Mouse (Mus musculus): Measurements from ENCODE around the gene Ptpre. TPM values are rescaled to one million over a fixed set of nuclear protein-coding genes. Genes with fewer than 3 reads are reported as not detected.

Gene Ptpre
- polyA plus RNA-seq, 1 experiment from 2014 or later = 2.8 TPM

DNA sequence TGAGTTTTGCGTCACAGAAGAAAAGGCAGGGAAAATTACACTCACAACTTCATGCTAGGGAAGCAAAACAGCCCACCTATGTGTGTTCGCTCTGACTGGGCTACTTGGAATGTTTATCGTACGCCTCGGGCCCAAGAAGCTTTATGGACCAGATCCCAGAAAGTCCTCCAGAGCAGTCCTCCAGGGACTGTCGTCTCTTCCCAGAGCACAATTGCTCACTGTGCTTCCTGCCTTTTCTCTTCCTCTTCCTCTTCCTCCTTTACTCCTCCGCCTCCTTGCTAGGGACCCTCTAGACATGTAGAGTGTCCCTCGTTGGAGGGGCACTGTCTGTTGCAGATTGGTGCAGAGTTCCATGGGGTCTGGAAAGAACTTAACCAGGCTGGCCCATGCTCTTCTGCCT, 111.5 kb downstream of the Ptpre start:
- Histone ChIP-seq H3K4me3 (replicated peaks) (no peak overlapping the region), H3K4me2 (no peak overlapping the region), H3K27ac (replicated peaks) (no peak overlapping the region), H3K27me3 (no peaks in the 10 kb centered on the region), H3K4me1 (replicated peaks) (peaks cover 3% of the 10 kb centered on the region; the same call in 1 of the 2 replicates), H3K9me3 (replicated peaks) (no peaks in the 10 kb centered on the region), H3K9ac (no peak overlapping the region), H3K36me3 (replicated peaks) (peaks cover 6% of the 10 kb centered on the region; the same call in 1 of the 2 replicates)
- WGBS (ENCODE audit: insufficient replicate concordance) = 72% methylated on average over 8 of the region's 8 CpGs
- ATAC-seq (ENCODE audit: insufficient read depth) = no peak

DNA sequence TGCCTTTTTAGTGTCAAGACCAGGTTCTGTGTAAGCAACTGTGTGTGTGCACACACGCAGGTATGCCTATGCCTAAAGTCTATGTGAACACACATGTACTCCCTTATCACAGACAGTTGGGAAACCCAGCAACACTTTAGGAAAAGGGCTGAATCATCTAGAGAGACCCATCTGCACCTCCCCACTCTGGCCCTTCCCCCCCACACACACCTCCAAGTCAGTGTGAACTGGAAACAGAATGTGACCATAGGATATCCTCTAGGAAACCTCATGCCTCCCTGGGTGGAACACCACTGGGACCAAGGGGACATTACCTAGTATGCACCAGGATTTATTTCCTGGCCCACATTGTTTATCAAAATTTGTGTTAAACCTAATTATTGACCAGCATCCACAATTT, 112.0 kb downstream of the Ptpre start:
- no peak overlapping the region for H3K27ac ChIP-seq (replicated peaks)
- H3K9me3 ChIP-seq (replicated peaks) = no peaks in the 10 kb centered on the region
- H3K36me3 ChIP-seq (replicated peaks) = peaks cover 6% of the 10 kb centered on the region; the same call in 1 of the 2 replicates
- ATAC-seq (ENCODE audit: insufficient read depth) = no peak
- H3K4me3 ChIP-seq (replicated peaks) = no peak overlapping the region
- H3K4me2 ChIP-seq = no peak overlapping the region
- peaks cover 3% of the 10 kb centered on the region; the same call in 1 of the 2 replicates for H3K4me1 ChIP-seq (replicated peaks)
- H3K9ac ChIP-seq = no peak overlapping the region
- 44% methylated on average over 1 of the region's 1 CpGs for WGBS (ENCODE audit: insufficient replicate concordance)
- no peaks in the 10 kb centered on the region for H3K27me3 ChIP-seq

DNA sequence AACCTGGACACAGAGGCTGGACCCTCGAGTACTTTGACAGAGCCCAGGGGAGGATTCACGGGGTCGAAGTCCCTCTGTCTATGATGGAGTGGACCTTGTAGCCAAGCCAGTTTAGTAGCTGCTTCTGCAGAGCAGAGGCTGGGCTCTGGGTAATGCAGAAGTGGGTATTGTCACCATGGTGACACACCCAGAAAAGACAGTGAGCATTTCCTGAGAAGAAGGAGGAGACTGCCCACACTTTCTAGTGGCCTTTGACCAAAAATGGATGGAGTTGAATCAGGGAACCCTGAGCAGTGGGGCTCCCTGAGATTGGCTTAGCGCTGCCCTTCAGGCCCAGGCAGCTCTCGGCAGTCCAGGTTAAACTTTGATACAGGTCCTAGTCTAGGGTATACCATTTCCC, 112.8 kb downstream of the Ptpre start:
- Histone ChIP-seq H3K4me3 (replicated peaks) (no peak overlapping the region), H3K27ac (replicated peaks) (no peak overlapping the region), H3K36me3 (replicated peaks) (peaks cover 6% of the 10 kb centered on the region; the same call in 1 of the 2 replicates), H3K9me3 (replicated peaks) (no peaks in the 10 kb centered on the region), H3K4me2 (peak overlapping the region; percentile 13; the same call in 1 of the 2 replicates), H3K27me3 (no peaks in the 10 kb centered on the region), H3K4me1 (replicated peaks) (peaks cover 3% of the 10 kb centered on the region; the same call in 1 of the 2 replicates), H3K9ac (no peak overlapping the region)
- WGBS (ENCODE audit: insufficient replicate concordance) = 59% methylated on average over 5 of the region's 5 CpGs
- no peak for ATAC-seq (ENCODE audit: insufficient read depth)

DNA sequence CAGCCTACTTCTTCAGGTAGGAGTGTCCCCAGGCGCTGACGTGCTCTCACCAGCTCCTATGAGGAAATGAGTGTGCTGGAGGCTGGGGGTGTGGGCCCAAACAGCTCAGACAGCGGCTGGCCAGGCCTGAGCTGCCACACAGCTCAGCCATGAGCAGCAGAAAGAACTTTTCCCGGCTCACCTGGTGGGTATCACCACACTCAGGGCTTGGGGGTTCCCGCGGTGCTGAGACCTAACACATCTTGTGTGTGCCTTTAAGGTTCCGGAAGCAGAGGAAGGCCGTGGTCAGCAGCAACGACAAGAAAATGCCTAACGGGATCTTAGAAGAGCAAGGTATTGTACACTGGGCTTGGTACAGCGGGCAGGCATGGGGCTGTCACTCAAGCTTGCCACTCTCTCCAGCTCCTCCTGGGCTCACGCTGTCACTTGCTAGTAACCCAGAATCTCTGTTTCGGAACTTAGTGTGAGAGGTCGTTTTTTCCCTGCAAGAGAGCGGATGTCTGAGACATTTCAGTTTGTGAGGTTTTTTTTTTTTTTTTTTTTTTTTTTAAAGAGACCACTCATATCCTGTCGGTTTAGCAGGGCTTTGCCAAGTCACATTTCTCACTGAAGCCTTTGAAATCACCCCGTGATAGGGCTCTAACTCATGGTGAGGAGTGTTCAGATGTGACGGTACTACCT, 114.7 kb downstream of the Ptpre start:
- peaks cover 6% of the 10 kb centered on the region; the same call in 1 of the 2 replicates for H3K36me3 ChIP-seq (replicated peaks)
- 36% methylated on average over 18 of the region's 18 CpGs for whole genome bisulfite sequencing (ENCODE audit: insufficient replicate concordance)

DNA sequence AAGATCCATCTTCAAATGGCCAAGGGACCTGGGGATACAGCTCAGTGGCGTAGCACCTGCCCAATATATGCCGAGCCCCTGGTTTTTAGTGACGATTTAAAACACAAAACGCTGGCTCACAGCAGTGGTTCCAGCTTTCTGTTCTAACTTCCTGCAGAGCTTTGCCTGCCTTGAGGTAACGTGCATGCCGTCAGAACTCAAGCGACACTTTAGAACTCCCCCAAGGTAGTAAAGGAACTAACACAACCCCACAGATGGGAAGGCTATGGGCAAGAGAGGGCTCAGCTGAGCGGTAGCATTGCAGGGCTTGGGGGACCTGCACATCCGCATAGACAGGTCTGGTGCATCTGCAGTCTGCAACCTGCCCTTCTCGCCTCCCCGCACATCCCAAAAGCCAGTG, 115.5 kb downstream of the Ptpre start:
- H3K36me3 ChIP-seq (replicated peaks) = peaks cover 6% of the 10 kb centered on the region; the same call in 1 of the 2 replicates
- H3K9me3 ChIP-seq (replicated peaks) = no peaks in the 10 kb centered on the region
- WGBS (ENCODE audit: insufficient replicate concordance) = 68% methylated on average over 11 of the region's 11 CpGs
- peak overlapping the region; percentile 39 for H3K4me2 ChIP-seq
- H3K27me3 ChIP-seq = no peaks in the 10 kb centered on the region
- H3K9ac ChIP-seq = no peak overlapping the region
- peaks cover 7% of the 10 kb centered on the region; the same call in 1 of the 2 replicates for H3K4me1 ChIP-seq (replicated peaks)
- H3K4me3 ChIP-seq (replicated peaks) = peak overlapping the region; percentile 35; the same call in 1 of the 2 replicates
- peak overlapping the region; percentile 29; the same call in 1 of the 2 replicates for H3K27ac ChIP-seq (replicated peaks)
- no peak for ATAC-seq (ENCODE audit: insufficient read depth)

More for the DNA sequence above, 114.7 kb downstream of the Ptpre start:
- Histone ChIP-seq H3K4me1 (replicated peaks) (peaks cover 7% of the 10 kb centered on the region; the same call in 1 of the 2 replicates), H3K9ac (no peak overlapping the region), H3K9me3 (replicated peaks) (no peaks in the 10 kb centered on the region), H3K27me3 (no peaks in the 10 kb centered on the region), H3K27ac (replicated peaks) (peak overlapping the region; percentile 29; the same call in 1 of the 2 replicates), H3K4me3 (replicated peaks) (peak overlapping the region; percentile 35), H3K4me2 (peak overlapping the region; percentile 39)
- ATAC-seq (ENCODE audit: insufficient read depth) = no peak

DNA sequence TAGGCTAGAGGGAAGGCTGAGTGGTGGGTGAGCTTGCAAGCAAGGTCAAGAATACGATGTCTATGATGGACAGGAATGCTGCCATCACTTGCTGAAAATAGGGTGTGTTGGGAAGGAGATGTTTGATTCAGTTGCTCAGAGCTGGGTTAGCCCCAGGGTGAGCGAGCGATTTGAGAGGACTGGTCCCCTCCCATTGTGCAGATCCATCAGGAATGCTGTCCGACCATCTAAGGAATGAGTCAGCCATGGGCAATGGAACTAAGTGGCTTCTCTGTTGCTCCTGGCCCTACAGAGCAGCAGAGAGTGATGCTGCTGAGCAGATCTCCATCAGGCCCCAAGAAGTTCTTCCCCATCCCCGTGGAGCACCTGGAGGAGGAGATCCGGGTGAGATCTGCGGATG, 116.3 kb downstream of the Ptpre start:
- Histone ChIP-seq H3K4me3 (replicated peaks) (no peak overlapping the region), H3K27ac (replicated peaks) (no peak overlapping the region), H3K36me3 (replicated peaks) (no peaks in the 10 kb centered on the region), H3K4me1 (replicated peaks) (peaks cover 7% of the 10 kb centered on the region; the same call in 1 of the 2 replicates), H3K4me2 (peak overlapping the region; percentile 39; the same call in 1 of the 2 replicates), H3K9me3 (replicated peaks) (no peaks in the 10 kb centered on the region), H3K27me3 (no peaks in the 10 kb centered on the region), H3K9ac (no peak overlapping the region)
- WGBS (ENCODE audit: insufficient replicate concordance) = 72% methylated on average over 7 of the region's 7 CpGs
- ATAC-seq (ENCODE audit: insufficient read depth) = no peak

DNA sequence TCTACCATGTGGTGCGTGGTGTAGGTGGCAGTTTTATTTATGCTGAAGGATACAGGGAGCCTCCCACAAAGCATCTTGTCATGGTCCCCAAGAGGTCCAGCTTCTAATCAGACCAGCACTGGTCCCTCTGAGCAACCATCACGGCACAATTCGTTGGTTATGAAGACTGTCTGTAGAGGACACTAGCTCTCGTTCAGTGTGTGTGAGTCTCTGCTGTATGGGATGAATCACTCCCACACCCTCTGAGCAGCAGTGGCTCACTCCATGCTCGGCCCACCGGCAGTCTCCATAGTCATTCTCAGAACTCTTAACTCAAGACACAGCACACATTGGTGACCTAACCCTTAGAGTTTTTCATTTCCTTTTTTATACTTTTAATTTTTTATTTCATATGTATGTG, 117.0 kb downstream of the Ptpre start:
- H3K4me3 ChIP-seq (replicated peaks) = no peak overlapping the region
- H3K4me2 ChIP-seq = no peak overlapping the region; the same call in 1 of the 2 replicates
- H3K9me3 ChIP-seq (replicated peaks) = no peaks in the 10 kb centered on the region
- H3K36me3 ChIP-seq (replicated peaks) = no peaks in the 10 kb centered on the region
- 67% methylated on average over 6 of the region's 6 CpGs for WGBS (ENCODE audit: insufficient replicate concordance)
- no peak overlapping the region for H3K27ac ChIP-seq (replicated peaks)
- H3K9ac ChIP-seq = no peak overlapping the region
- H3K4me1 ChIP-seq (replicated peaks) = 0 out of 2 replicates have a peak, but pooled peaks cover 10% of the 10 kb centered on the region
- ATAC-seq (ENCODE audit: insufficient read depth) = no peak
- no peaks in the 10 kb centered on the region for H3K27me3 ChIP-seq

DNA sequence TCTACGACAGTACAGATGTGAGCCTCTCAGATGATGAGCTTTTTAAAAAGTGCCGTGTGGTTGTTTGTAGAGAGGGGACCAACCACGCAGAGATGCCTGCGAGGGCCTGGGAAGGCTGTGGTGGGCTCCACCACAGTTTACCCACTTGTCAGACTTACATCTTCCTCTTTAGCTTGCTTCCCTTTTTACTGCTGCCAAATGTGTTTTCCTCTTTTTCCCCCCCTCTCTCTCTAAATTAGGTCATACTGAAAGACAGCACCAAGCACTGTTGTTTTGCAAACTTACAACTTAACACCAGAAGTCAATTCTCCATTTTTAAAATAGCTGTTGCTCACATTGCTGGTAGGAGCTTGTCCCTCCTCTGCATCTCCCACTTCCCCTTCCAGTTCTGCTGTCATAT, 117.8 kb downstream of the Ptpre start:
- no peak for ATAC-seq (ENCODE audit: insufficient read depth)
- peaks cover 15% of the 10 kb centered on the region; the same call in 1 of the 2 replicates for H3K4me1 ChIP-seq (replicated peaks)
- 44% methylated on average over 4 of the region's 4 CpGs for WGBS (ENCODE audit: insufficient replicate concordance)
- H3K9me3 ChIP-seq (replicated peaks) = no peaks in the 10 kb centered on the region
- peak overlapping the region; percentile 57; the same call in 1 of the 2 replicates for H3K27ac ChIP-seq (replicated peaks)
- H3K36me3 ChIP-seq (replicated peaks) = no peaks in the 10 kb centered on the region
- H3K4me2 ChIP-seq = peak overlapping the region; percentile 23; the same call in 1 of the 2 replicates
- no peak overlapping the region for H3K9ac ChIP-seq
- no peak overlapping the region for H3K4me3 ChIP-seq (replicated peaks)
- H3K27me3 ChIP-seq = no peaks in the 10 kb centered on the region

DNA sequence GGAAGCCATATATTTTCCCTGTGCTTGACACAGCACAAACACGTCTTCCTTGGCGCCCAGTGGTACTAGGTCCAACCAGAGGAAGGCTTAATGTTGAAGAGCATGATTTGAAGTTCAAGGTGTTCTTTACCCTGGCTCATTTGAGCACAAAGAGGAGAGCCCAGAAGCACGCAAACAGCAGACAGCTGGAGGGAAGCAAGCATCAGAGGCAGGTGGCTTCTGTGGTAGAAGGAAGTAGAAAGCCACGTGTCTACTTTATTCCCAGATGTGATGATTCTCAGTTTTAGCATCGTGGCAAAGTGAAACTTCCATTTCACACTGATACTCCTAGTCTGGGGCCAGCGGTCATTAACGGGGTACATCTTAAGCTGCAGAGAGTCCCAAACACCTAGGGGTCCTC, 120.9 kb downstream of the Ptpre start:
- WGBS (ENCODE audit: insufficient replicate concordance) = 69% methylated on average over 7 of the region's 7 CpGs
- no peak overlapping the region for H3K4me3 ChIP-seq (replicated peaks)
- no peak for ATAC-seq (ENCODE audit: insufficient read depth)

DNA sequence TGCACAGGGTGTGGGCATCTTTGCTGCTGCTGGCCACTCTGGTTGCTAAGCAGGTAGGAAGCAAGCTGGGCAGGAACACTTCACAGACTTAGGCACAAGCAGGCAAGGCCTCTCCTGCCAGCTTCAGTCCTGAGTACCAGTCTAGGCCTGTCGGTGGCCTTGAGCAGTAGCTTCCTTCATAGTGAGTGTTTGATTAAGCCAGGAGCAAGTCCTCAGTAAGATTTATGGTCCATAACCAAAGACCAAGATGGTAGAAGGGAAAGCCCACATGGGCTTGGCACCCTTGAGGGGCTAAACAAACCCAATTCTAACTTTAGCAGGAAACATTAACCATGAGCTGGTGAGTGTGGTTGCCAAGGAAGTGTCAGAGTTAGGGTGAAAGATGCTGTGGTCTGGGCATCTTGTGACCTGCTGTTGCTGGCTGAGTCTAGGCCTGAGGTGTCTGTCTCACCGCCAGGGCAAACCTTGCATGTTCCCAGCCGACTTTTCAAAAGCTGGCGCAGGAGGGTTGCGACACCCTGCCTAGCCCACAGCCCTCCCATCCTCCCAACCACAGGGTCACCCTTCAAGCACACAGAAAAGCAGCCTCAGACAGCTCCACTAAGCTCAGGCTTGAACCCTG, 122.1 kb downstream of the Ptpre start:
- Histone ChIP-seq H3K27me3 (no peaks in the 10 kb centered on the region), H3K36me3 (replicated peaks) (no peaks in the 10 kb centered on the region), H3K4me2 (no peak overlapping the region), H3K4me1 (replicated peaks) (peaks cover 12% of the 10 kb centered on the region; the same call in 1 of the 2 replicates), H3K9me3 (replicated peaks) (no peaks in the 10 kb centered on the region), H3K4me3 (replicated peaks) (no peak overlapping the region), H3K9ac (no peak overlapping the region), H3K27ac (replicated peaks) (no peak overlapping the region)
- no peak for ATAC-seq (ENCODE audit: insufficient read depth)
- WGBS (ENCODE audit: insufficient replicate concordance) = 53% methylated on average over 5 of the region's 5 CpGs

More for the DNA sequence above, 120.9 kb downstream of the Ptpre start:
- Histone ChIP-seq H3K9me3 (replicated peaks) (no peaks in the 10 kb centered on the region), H3K27ac (replicated peaks) (no peak overlapping the region), H3K36me3 (replicated peaks) (no peaks in the 10 kb centered on the region), H3K27me3 (no peaks in the 10 kb centered on the region), H3K4me1 (replicated peaks) (peaks cover 12% of the 10 kb centered on the region; the same call in 1 of the 2 replicates), H3K4me2 (no peak overlapping the region), H3K9ac (no peak overlapping the region)

DNA sequence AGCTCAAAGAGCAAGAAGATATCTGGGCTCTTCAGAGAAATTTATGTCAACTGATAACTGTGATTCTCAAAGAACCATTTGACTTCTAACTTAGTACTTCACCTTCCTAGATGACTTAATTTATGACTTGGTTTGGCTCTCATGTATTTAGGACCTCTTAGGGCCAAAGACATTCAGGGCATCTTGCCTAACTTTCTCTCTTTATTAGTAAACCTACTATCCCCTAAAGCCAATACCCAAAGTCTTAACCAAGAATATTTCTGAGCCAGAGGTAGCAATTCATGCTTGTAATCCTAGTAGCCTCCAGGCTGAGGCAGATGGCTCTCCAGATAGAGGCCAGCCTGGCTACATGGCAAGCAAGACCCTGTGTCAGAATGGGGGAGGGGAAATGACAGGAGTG, 123.0 kb downstream of the Ptpre start:
- H3K27ac ChIP-seq (replicated peaks) = no peak overlapping the region
- H3K4me2 ChIP-seq = no peak overlapping the region
- peaks cover 11% of the 10 kb centered on the region; the same call in 1 of the 2 replicates for H3K4me1 ChIP-seq (replicated peaks)
- ATAC-seq (ENCODE audit: insufficient read depth) = no peak
- H3K9me3 ChIP-seq (replicated peaks) = no peaks in the 10 kb centered on the region
- H3K9ac ChIP-seq = no peak overlapping the region
- H3K36me3 ChIP-seq (replicated peaks) = no peaks in the 10 kb centered on the region
- no peaks in the 10 kb centered on the region for H3K27me3 ChIP-seq
- H3K4me3 ChIP-seq (replicated peaks) = no peak overlapping the region

Measured in liver, embryonic 15.5 days (tissue).